Comparison of ENCODE assay signal across 15 mouse cellular contexts in the genomic region with DNA sequence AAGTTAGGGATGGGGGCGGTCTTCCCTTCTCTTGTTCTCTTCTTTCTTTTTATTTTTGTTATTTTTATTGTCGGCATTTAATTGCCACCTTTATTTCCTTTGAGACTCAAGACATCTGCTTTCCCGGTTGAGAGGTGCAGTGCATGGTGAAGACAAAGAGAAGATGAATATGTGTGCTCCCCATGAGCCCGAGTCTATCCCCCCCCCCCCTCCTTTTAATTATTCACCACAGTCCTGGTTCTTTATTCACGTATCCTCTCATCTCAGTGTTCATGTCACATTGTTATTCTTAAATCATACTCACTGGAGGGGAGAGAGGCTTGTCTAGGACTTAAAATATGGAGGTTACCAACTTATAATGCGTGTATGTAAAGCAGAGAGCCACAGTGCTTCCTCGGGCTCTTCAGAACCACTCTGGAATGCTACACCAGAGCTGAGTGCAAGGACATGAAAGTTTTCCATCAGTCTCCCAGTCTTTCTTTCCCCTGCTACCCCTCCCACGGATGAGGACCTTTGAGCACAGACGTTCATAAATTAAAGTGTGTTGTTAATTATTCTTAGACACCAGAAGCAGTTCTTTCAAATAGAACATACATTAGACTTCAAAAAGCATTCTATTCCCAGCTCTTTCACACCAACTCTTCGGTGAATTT.
"Had no signal": no experiment of that assay in that cellular context is flagged by ENCODE, and none has a peak within 500 bp of the region (broad histone marks: within the 10 kb centered on the region; RNA-seq: fewer than 3 reads in every experiment).

No protein-coding gene starts in this region.

- H3K4me2 ChIP-seq: limb, embryonic 15.5 days; liver, embryonic 13.5 days; lung, embryonic 15.5 days had no signal

- H3K36me3 ChIP-seq: limb, embryonic 15.5 days; liver, embryonic 13.5 days; lung, embryonic 15.5 days had no signal

- DNase-seq: layer of hippocampus, adult 9-11 months; layer of hippocampus, postnatal 36 days; liver, embryonic 13.5 days; liver, postnatal 0 days; lung, postnatal 14 days; midbrain, embryonic 14.5 days; right cerebral cortex, adult 18-20 months; thymus, postnatal 4 days had no signal

- H3K9me3 ChIP-seq: limb, embryonic 15.5 days; liver, embryonic 13.5 days; lung, embryonic 15.5 days had no signal

- ATAC-seq: intestine, embryonic 16.5 days; liver, postnatal 0 days had no signal

- H3K4me3 ChIP-seq: limb, embryonic 15.5 days; liver, embryonic 13.5 days; lung, embryonic 15.5 days; megakaryocyte, embryonic 14.5 days; myocyte had no signal

- H3K27me3 ChIP-seq: limb, embryonic 15.5 days; liver, embryonic 13.5 days; lung, embryonic 15.5 days; megakaryocyte, embryonic 14.5 days had no signal

- H3K4me1 ChIP-seq: limb, embryonic 15.5 days; liver, embryonic 13.5 days; lung, embryonic 15.5 days; megakaryocyte, embryonic 14.5 days had no signal

- H3K9ac ChIP-seq: limb, embryonic 15.5 days; liver, embryonic 13.5 days; liver, postnatal 0 days; lung, embryonic 15.5 days had no signal

- H3K27ac ChIP-seq: limb, embryonic 15.5 days; liver, embryonic 13.5 days; lung, embryonic 15.5 days; macrophage; stomach, postnatal 0 days had no signal
